Mouse (Mus musculus) lung, adult 10 weeks (tissue): ENCODE data around the gene Cfap97. TPM values are rescaled to one million over a fixed set of nuclear protein-coding genes. Genes with fewer than 3 reads are reported as not detected.

ENCODE experiments used
- polyA plus RNA-seq: library from polyadenylated mRNA; stranded (reverse); fragments of 350-450 nt; fragmentation: Illumina TruSeq; extraction: RNeasy Lipid Tissue Mini Kit (QIAGEN cat#74804); gene quantifications from one replicate; pipeline ENCODE4 v1.2.3, GENCODE M21; 2014; ENCODE audit warnings: low read depth, low replicate concordance; ENCODE audit not compliant: insufficient read depth

The Cfap97 gene
- polyA plus RNA-seq, result 5.9 TPM

DNA sequence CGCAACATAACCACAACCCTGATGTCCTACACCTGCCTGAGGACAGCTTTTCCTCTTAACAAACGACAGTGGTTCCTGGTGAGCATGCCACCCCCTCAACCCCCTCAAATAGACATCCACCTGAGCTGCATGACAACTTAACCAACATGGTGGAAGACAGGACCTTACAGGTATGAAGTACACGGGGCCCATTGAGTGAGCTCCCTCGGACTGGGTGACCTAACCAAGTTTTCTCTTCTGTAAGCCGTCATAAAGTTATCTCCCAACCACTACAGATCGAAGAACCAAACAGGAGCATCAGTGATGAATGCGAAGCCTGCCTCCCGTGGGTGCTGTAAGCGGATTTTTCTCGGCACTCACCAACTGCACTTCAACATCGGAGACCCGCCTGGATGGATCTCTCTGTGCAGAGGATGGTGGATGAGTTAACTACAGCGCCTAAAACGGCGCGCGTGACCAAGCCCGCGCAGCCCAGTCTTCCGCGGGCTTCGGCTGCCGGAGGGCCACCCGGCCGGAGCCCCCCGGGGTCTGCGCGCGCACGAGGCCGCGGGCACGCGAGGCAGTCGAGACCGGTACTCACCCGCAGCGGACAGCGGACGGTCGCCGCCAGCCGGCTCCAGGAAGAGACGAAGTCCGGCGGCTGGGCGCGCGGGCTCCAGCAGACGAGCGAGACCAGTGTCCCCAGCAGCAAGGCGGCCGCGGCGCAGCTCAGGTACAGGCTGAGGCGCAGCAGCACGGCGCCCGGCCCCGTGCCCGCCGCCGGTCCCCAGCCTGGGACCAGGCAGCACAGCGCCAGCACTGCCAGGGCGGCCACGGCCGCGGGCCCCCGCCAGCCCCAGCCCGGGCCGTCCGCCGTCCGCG is at the start of gene Cfap97:
Cfap97 (plus strand) TSS at position 570 of the 861 bp plus-strand sequence.

DNA sequence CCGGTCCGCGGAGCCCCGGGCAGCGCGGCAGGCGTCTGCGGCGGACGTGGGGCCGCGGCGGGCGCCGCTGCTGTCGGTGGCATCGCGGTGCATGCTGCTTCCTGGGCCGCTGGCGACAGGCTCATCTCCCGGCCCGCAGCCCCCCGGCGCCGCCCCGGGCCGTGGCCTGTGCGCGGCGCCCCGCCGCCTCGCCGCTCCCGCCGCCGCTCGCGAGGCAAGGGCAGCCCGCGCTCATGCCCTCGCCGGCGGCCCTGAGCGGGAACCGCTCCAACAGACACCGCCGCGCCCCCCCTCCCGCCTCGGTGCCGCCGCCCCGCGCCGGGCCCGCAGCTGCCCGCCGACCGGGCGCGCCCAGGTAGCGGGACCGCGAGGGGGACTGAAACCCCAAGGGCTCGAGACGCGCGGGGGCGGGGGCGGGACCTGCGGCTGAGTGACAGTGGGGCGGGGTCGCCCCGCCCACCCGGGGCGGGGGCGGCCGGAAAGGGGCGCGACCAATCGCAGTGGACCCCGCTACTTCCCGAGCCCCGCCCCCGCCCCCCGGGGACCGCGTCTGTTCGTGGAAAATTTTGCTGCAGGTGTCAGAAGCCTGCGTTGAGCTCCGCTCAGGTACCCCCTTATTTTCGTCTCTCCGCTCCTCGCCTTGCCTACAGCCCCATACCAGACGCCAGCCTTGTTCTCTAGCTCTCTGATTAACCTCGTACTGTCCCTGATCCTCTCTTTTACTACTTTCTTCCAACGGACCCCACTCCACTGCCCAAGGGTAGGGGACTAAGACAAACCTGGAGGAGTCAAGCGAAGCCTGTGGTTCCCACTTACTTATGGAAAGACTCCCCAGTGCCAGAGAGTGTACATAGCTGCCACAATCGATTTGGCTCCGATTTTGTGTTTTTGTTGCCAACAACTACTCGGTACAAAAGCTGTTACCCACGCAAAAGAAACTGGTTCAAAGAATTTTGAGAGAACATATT is 777 bp downstream of the Cfap97 start, which contains the start of gene Snx25:
Snx25 (minus strand) TSS at position 96 of the 968 bp plus-strand sequence.

DNA sequence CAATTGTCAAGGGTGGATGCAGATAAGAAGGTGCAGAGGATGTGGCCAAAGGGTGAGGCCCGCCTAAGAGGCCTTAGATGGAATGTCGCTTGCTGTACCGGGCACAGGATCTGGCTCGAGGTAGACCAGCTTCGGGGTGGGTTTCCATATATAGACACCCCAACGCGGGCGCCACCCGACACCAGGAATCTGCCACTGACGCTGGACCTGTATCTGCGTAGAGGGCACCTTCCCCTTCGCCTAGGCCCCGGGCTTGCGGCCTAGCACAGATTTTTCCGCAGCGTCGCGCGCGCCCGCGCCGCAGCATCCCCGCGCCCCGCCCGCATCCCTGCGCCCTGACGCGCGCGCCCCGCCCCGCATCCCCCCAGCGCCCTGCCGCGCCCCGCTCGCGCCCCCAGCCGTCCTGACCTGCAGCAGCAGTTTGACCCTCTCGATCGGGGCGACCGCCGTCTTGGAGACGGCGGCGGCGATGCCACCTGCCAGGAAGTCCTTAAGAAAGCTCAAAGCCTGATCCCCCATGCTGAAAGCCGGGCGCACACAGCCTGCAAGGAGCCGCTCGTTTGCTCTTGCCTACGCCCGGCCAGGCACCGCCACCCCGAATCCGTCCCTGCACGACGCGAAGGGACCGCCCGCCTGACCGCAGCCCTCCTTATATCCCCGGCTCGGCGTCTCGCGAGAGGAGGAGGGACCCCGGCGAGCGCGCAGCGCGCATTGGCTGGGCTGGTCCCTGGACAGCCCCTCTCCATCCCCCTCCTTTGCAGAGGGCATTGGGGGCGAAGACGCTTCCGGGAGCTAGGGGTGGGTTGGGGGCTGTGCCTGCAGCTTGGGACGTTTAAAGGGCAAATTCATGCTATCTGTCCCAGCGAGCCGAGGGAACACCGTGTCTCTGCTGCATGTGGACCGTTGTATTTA is 59.1 kb downstream of the Cfap97 start, which contains the start of gene Slc25a4:
Slc25a4 (minus strand) TSS at position 881 of the 912 bp plus-strand sequence.

Other genes starting within 250 kb of the Cfap97 start
- not detected for gene Ccdc110, start 217.2 kb upstream of the Cfap97 start, polyA plus RNA-seq
- gene 1700029J07Rik, start 176.5 kb upstream of the Cfap97 start, polyA plus RNA-seq, result 6.2 TPM
- gene Ufsp2, start 176.2 kb upstream of the Cfap97 start, polyA plus RNA-seq, result 24.3 TPM
- 0.45 TPM for gene Lrp2bp, start 152.5 kb upstream of the Cfap97 start, polyA plus RNA-seq
- gene Ankrd37, start 146.1 kb upstream of the Cfap97 start, polyA plus RNA-seq, result 7.3 TPM
- gene Snx25, start 388 bp downstream of the Cfap97 start, polyA plus RNA-seq, result 46.5 TPM
- gene Slc25a4, start 59.5 kb downstream of the Cfap97 start, polyA plus RNA-seq, result 208 TPM
- gene Helt, start 142.9 kb downstream of the Cfap97 start, polyA plus RNA-seq, result not detected